Mouse (Mus musculus) myocyte (in vitro differentiated cells): ENCODE results near the gene Gpr19.

Source experiments
- E2F4 ChIP-seq: IDR thresholded peaks from one replicate; pipeline ENCODE4 v1.6.1; 2011; ENCODE audit warnings: mild to moderate bottlenecking, control low read depth, moderate library complexity; ENCODE audit not compliant: insufficient read depth
- POLR2A ChIP-seq: IDR thresholded peaks from one replicate; pipeline ENCODE4 v1.6.1; 2011; ENCODE audit warnings: low read depth, mild to moderate bottlenecking, control low read depth, moderate library complexity; ENCODE audit not compliant: insufficient read length
- POLR2AphosphoS2 ChIP-seq: IDR thresholded peaks from one replicate; pipeline ENCODE4 v1.6.1; 2011; ENCODE audit warnings: low read depth, control low read depth; ENCODE audit not compliant: insufficient read length
- USF1 ChIP-seq: IDR thresholded peaks from one replicate; pipeline ENCODE4 v1.6.1; 2011; ENCODE audit warnings: low read depth, mild to moderate bottlenecking, control low read depth, moderate library complexity

- TF ChIP-seq POLR2A, result no peak
- TF ChIP-seq POLR2AphosphoS2, result no peak
- no peak for TF ChIP-seq USF1
- no peak for TF ChIP-seq E2F4
These were observed 26.1 kb downstream of the Gpr19 start for GRCm38 (mm10) chr6:134872236-134872635.
